Mouse (Mus musculus) gastrocnemius, postnatal 4 days (tissue): Measurements from ENCODE around the gene Cdc14b. TPM values are rescaled to one million over a fixed set of nuclear protein-coding genes. Genes with fewer than 3 reads are reported as not detected.

Source experiments
- DNase-seq, 2 experiments: peaks; one replicate each; pipeline ENCODE4 v3.0.0; 2021 to 2022; ENCODE audit warnings: low spot score in 2 of 2, mixed read lengths in 2 of 2
- total RNA-seq, 2 experiments: library from RNA; stranded (reverse); gene quantifications; 2 replicates each; pipeline ENCODE4 v1.2.3; 2021

Gene Cdc14b
- total RNA-seq, 2 experiments from 2014 or later: 7.5 to 8.7 TPM

GRCm38 (mm10) chr13:64178746-64179652 lies 96.1 kb downstream of the Cdc14b start:
- DNase-seq: no peak

GRCm38 (mm10) chr13:64178000-64178399 lies 97.1 kb downstream of the Cdc14b start:
- no peak for DNase-seq

GRCm38 (mm10) chr13:64169746-64170145 lies 105.3 kb downstream of the Cdc14b start:
- DNase-seq: no peak

GRCm38 (mm10) chr13:64163147-64163715 lies 111.9 kb downstream of the Cdc14b start:
- DNase-seq: no peak

GRCm38 (mm10) chr13:64162626-64163025 lies 112.5 kb downstream of the Cdc14b start:
- DNase-seq: peak in 1 of 2 experiments; percentile 19

GRCm38 (mm10) chr13:64161916-64162611 lies 113.0 kb downstream of the Cdc14b start:
- DNase-seq: no peak

- peak; percentile 95 to 98 for DNase-seq
These were observed 113.6 kb downstream of the Cdc14b start, which contains the start of gene Habp4 for GRCm38 (mm10) chr13:64161548-64161915. Habp4 (plus strand) TSS chr13:64161824.

- DNase-seq: no peak
These were observed 118.1 kb downstream of the Cdc14b start for GRCm38 (mm10) chr13:64156966-64157365.

- DNase-seq: no peak
These were observed 119.9 kb downstream of the Cdc14b start for GRCm38 (mm10) chr13:64155171-64155571.

GRCm38 (mm10) chr13:64154651-64155050 lies 120.4 kb downstream of the Cdc14b start:
- no peak for DNase-seq

- peak in 1 of 2 experiments; percentile 40 for DNase-seq
These were observed 121.3 kb downstream of the Cdc14b start for GRCm38 (mm10) chr13:64153751-64154267.

GRCm38 (mm10) chr13:64153083-64153682 lies 121.9 kb downstream of the Cdc14b start, which contains the start of gene Zfp367:
Zfp367 (minus strand) TSS chr13:64153202.
- DNase-seq: peak; percentile 91 to 97

GRCm38 (mm10) chr13:64152671-64153082 lies 122.4 kb downstream of the Cdc14b start:
- DNase-seq: peak; percentile 40 to 57

GRCm38 (mm10) chr13:64152241-64152669 lies 122.8 kb downstream of the Cdc14b start:
- DNase-seq: peak; percentile 80 to 89

- DNase-seq: no peak
These were observed 125.0 kb downstream of the Cdc14b start for GRCm38 (mm10) chr13:64150121-64150520.

Other genes with a start within 250 kb of the Cdc14b start
- gene Hsd17b3, start 186.1 kb downstream of the Cdc14b start, total RNA-seq: not detected
- 1 to 10 TPM; 3.1 to 3.3 TPM for gene Slc35d2, start 145.9 kb downstream of the Cdc14b start, total RNA-seq
- 10 to 100 TPM; 15.8 to 17.8 TPM for gene Zfp367, start 122.1 kb downstream of the Cdc14b start, total RNA-seq
- gene Habp4, start 113.5 kb downstream of the Cdc14b start, total RNA-seq: 10 to 100 TPM; 27.3 to 30.9 TPM
- 10 to 100 TPM; 36.5 to 41.9 TPM for gene Aaed1, start 37.4 kb upstream of the Cdc14b start, total RNA-seq
- 100 to 1,000 TPM; 179 to 189 TPM for gene Ctsl, start 95.6 kb upstream of the Cdc14b start, total RNA-seq
- 1 to 10 TPM; 3.9 to 5.2 TPM for gene Cdk20, start 157.0 kb upstream of the Cdc14b start, total RNA-seq
- under 1 TPM in 1 of 2 experiments, not detected in 1; 0.34 TPM for gene Fam240b, start 222.5 kb upstream of the Cdc14b start, total RNA-seq